Mouse (Mus musculus): ENCODE measurements at regions not wholly inside any gene's neighbourhood (a gene's known extent, or its start where the extent isn't known, plus 50 kb on each side); places are given as distances from the start of the nearest gene placed in this dataset.

DNA sequence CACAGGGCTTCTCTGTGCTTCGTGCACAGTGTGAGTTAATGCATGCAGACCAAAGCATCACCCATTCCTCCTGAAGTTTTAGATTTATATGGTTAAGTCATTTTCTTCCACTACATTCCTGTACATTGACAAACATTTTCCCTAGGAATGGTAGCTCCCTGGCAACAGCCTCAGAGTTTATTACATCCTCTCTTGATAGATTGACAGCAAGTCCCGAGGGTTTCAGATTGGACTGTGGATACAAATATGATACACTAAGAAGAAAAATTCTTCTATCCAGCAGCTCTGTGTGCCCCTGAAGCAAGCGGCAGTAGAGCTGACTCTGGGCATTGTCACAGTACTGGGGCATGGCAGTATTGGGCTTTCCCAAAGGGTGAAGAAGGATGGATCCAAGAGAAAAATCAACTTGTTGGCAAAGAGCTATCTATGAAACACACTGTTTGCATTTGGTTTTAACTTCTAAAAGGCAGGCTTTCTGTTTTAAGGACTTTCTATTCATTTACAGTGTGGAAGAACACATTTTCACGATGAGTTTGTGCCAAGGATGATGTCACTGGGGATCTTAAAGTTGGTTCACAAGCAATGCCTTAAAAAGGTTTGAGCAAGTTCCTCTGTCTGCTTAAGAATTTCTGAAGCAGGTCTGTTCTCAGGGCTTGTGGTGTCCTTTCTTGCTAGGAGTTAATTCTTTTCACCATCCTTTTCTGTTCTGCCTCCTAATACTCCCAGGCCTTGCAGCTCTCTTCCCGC lies 265.2 kb downstream of the Cd47 start:
- Histone ChIP-seq H3K4me2 (no peak overlapping the region), H3K36me3 (no peaks in the 10 kb centered on the region), H3K9me3 (no peaks in the 10 kb centered on the region), H3K27me3 (no peaks in the 10 kb centered on the region), H3K4me1 (replicated peaks) (no peaks in the 10 kb centered on the region), H3K4me3 (no peak overlapping the region), H3K9ac (no peak overlapping the region), H3K27ac (replicated peaks) (no peak overlapping the region)
- 85% methylated on average over 5 of the region's 5 CpGs for WGBS
- ATAC-seq (ENCODE audit: low read depth), result no peak

DNA sequence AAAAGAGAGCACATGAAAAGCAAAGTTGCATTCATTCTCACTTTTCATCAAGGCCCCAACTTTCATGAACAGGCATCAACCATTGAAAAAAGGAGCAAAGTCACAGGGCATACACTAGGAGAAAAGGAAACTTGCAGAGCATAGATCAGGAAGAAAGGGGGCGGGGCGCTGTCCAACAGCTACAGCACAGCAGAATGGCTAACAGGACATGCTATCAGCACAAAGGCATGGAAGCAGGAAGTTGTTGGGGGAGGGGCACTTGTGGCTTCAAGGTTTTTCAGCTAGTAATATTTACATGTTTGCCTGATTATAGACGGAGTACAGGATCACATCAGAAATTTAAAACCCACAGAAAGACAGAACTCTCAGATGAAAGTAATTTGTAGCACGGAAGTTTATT lies 268.7 kb downstream of the Cd47 start:
- WGBS, result 84% methylated on average over 4 of the region's 4 CpGs
- Histone ChIP-seq H3K4me3 (no peak overlapping the region), H3K27ac (replicated peaks) (no peak overlapping the region), H3K9ac (no peak overlapping the region), H3K36me3 (no peaks in the 10 kb centered on the region), H3K27me3 (no peaks in the 10 kb centered on the region), H3K4me2 (no peak overlapping the region), H3K9me3 (no peaks in the 10 kb centered on the region), H3K4me1 (replicated peaks) (peaks cover 6% of the 10 kb centered on the region)
- no peak for ATAC-seq (ENCODE audit: low read depth)

DNA sequence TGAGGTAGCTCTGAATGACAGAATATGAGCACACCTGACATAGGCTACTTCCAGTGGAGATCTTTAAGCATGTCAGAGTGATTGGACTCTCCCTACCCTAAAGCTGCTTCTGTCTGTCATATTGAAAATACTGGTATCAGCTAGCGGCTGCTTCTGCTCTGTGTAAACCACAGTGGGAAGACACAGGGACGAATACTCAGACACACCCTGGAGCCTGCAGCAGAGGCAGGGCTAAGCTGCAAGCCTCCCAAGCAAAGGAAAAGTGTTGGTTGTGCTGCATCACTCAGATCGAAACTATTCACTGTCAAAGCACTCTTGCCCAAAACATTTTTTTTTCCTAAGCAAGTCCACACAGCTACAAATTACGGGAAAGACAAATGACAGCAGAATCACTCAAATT lies 270.4 kb downstream of the Cd47 start:
- ATAC-seq (ENCODE audit: low read depth), result no peak
- no peaks in the 10 kb centered on the region for H3K9me3 ChIP-seq
- WGBS, result 81% methylated on average over 4 of the region's 4 CpGs

DNA sequence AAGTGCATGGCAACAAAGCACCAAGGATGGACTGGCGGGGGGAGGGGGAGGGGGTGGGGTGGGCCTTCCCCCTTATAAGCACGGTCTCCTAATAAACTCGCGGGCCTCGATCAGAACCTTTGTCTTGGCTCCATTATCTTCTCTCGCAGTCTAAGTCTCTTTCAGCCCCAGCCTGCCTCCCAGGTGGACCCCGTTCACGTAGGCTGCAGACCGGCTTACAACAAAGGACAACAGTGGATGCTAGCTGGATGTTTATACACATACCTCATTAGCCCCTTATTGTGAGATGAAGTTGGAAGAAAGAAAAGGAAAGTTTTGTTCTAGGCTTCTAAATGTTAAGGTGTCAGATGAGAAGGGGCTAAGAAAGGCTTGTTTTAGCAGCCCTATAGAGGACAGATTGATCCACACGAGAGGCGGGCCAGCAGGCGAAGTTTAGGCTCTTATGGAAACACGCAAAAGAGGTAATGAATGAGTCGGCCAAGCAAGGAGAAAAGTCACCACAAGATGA lies 272.6 kb downstream of the Cd47 start:
- WGBS, result 33% methylated on average over 14 of the region's 14 CpGs
- peaks cover 12% of the 10 kb centered on the region for H3K4me1 ChIP-seq (replicated peaks)
- H3K9ac ChIP-seq, result no peak overlapping the region
- peak overlapping the region; percentile 11; the same call in 1 of the 2 replicates for H3K4me3 ChIP-seq
- no peaks in the 10 kb centered on the region for H3K9me3 ChIP-seq
- peak; percentile 50; the same call in 1 of the 2 replicates for ATAC-seq (ENCODE audit: low read depth)
- H3K27ac ChIP-seq (replicated peaks), result no peak overlapping the region
- H3K4me2 ChIP-seq, result peak overlapping the region; percentile 44
- no peaks in the 10 kb centered on the region for H3K36me3 ChIP-seq
- no peaks in the 10 kb centered on the region for H3K27me3 ChIP-seq

More for the DNA sequence above, 270.4 kb downstream of the Cd47 start:
- Histone ChIP-seq H3K4me2 (no peak overlapping the region), H3K36me3 (no peaks in the 10 kb centered on the region), H3K9ac (no peak overlapping the region), H3K27ac (replicated peaks) (no peak overlapping the region), H3K4me1 (replicated peaks) (peaks cover 10% of the 10 kb centered on the region), H3K4me3 (no peak overlapping the region), H3K27me3 (no peaks in the 10 kb centered on the region)

DNA sequence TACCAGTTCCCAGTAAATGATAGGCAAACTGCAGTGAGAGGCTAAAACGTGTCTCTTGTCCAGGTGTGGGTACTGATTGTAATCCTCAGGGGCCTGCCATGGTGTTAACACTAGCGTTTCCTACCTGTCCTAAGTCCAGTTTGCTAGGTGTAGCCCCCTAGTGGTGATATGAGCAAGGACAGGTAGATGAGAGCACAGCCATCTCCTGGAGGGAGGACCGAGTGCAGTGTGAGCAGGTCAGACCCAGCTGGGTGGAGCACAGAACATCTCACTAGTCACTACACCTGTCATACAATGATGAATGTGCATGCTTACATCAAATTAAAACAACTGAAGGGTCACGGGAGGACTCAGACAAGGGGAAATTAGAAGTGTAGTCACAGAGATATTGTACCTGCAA lies 273.6 kb downstream of the Cd47 start:
- H3K27me3 ChIP-seq, result no peaks in the 10 kb centered on the region
- no peak overlapping the region for H3K27ac ChIP-seq (replicated peaks)
- no peak overlapping the region for H3K4me2 ChIP-seq
- no peaks in the 10 kb centered on the region for H3K36me3 ChIP-seq
- no peak overlapping the region for H3K9ac ChIP-seq
- ATAC-seq (ENCODE audit: low read depth), result no peak
- peaks cover 12% of the 10 kb centered on the region for H3K4me1 ChIP-seq (replicated peaks)
- H3K9me3 ChIP-seq, result no peaks in the 10 kb centered on the region
- no peak overlapping the region for H3K4me3 ChIP-seq
- WGBS, result 78% methylated on average over 4 of the region's 4 CpGs

DNA sequence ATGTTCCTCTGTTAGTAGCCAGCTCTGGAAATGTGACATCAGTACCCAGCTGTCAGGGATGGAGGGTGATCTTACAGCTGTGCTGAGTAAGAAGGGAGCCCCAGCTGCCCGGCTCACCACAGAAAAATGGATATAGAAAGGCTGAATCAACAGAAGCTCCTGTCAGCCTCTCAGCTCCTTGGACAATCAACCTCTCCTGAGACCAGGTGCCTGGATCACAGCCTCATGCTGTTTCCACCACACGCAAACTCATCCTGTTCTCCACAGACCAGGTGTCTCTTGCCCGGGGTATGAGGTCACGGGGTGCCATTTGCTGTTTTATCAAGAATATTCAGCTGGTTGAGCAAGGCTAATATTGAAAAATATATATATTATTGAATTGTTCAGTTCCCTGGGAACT lies 275.3 kb downstream of the Cd47 start:
- Histone ChIP-seq H3K4me1 (replicated peaks) (peaks cover 12% of the 10 kb centered on the region), H3K9ac (no peak overlapping the region), H3K27me3 (no peaks in the 10 kb centered on the region), H3K4me3 (no peak overlapping the region), H3K9me3 (no peaks in the 10 kb centered on the region), H3K36me3 (no peaks in the 10 kb centered on the region), H3K27ac (replicated peaks) (no peak overlapping the region), H3K4me2 (no peak overlapping the region)
- WGBS, result 71% methylated on average over 4 of the region's 4 CpGs
- 0 out of 2 replicates have a peak, but pooled peaks have one; percentile 27 for ATAC-seq (ENCODE audit: low read depth)

DNA sequence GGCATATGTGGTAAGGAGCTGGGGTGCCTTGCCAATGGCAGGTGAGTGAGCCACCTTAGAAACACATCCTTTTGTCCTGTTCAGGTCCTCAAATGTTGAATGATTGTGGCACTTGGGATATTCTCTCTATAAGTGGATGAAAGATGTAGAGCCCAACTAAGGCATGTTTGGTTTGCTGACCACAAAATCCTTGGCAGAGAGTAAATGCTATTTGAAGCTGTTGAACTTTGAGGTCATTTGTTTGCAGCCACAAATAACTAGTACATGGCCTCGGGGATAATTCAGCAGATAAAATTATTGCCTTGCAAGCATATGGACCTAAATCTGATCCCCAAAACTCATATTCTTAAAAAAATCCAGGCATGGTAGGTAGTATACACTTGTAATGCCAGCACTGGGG lies 281.2 kb downstream of the Cd47 start:
- no peak overlapping the region for H3K4me3 ChIP-seq
- no peak for ATAC-seq (ENCODE audit: low read depth)
- 86% methylated on average over 1 of the region's 1 CpGs for WGBS
- H3K27me3 ChIP-seq, result no peaks in the 10 kb centered on the region
- H3K36me3 ChIP-seq, result no peaks in the 10 kb centered on the region
- H3K4me2 ChIP-seq, result no peak overlapping the region
- no peaks in the 10 kb centered on the region for H3K9me3 ChIP-seq
- no peak overlapping the region for H3K27ac ChIP-seq (replicated peaks)
- no peak overlapping the region for H3K9ac ChIP-seq
- no peaks in the 10 kb centered on the region for H3K4me1 ChIP-seq (replicated peaks)

DNA sequence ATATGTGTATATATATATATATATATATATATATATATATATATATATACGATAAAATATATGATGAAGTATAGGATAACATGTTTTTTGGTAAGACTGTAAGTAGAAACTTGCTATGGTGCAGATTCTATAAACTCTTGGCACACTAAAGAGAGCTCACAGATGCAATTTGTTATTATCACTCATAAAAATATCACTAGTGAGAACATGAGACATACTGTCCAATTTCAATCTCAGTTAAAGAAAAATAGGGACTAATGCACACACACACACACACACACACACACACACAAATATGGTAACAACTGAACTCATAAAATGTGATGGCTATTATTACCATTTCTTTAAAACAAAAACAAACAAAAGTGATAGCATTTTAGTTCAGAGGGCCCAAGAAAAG lies 292.0 kb downstream of the Cd47 start:
- WGBS, result 82% methylated on average over 1 of the region's 1 CpGs
- no peaks in the 10 kb centered on the region for H3K9me3 ChIP-seq
- no peak for ATAC-seq (ENCODE audit: low read depth)
- no peak overlapping the region for H3K9ac ChIP-seq
- no peaks in the 10 kb centered on the region for H3K27me3 ChIP-seq
- no peak overlapping the region for H3K4me3 ChIP-seq
- H3K4me2 ChIP-seq, result no peak overlapping the region
- H3K4me1 ChIP-seq (replicated peaks), result no peaks in the 10 kb centered on the region
- no peaks in the 10 kb centered on the region for H3K36me3 ChIP-seq
- H3K27ac ChIP-seq (replicated peaks), result no peak overlapping the region

DNA sequence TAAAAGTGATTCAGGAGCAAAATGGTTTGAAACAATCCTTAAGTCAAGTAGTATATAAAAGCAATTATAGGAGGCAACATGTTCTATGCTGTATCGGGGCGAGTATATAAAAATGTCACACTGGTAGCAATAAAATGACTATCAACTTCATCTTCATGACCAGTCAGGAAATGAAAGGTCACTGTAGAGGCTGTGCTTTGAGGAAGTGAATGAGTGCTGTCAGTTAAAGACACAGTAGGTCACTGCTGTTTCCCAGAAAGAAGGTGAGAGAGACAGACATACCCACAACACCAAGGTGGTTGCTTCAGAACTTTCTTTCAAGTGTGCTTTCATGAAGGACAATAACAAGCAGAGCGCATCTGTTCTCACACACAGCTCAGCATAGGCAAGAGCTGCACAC lies 292.4 kb downstream of the Cd47 start:
- no peaks in the 10 kb centered on the region for H3K36me3 ChIP-seq
- no peak overlapping the region for H3K27ac ChIP-seq (replicated peaks)
- ATAC-seq (ENCODE audit: low read depth), result no peak
- 90% methylated on average over 3 of the region's 3 CpGs for WGBS
- H3K9ac ChIP-seq, result no peak overlapping the region
- no peaks in the 10 kb centered on the region for H3K4me1 ChIP-seq (replicated peaks)
- no peak overlapping the region for H3K4me2 ChIP-seq
- no peaks in the 10 kb centered on the region for H3K27me3 ChIP-seq
- H3K9me3 ChIP-seq, result no peaks in the 10 kb centered on the region
- H3K4me3 ChIP-seq, result no peak overlapping the region

DNA sequence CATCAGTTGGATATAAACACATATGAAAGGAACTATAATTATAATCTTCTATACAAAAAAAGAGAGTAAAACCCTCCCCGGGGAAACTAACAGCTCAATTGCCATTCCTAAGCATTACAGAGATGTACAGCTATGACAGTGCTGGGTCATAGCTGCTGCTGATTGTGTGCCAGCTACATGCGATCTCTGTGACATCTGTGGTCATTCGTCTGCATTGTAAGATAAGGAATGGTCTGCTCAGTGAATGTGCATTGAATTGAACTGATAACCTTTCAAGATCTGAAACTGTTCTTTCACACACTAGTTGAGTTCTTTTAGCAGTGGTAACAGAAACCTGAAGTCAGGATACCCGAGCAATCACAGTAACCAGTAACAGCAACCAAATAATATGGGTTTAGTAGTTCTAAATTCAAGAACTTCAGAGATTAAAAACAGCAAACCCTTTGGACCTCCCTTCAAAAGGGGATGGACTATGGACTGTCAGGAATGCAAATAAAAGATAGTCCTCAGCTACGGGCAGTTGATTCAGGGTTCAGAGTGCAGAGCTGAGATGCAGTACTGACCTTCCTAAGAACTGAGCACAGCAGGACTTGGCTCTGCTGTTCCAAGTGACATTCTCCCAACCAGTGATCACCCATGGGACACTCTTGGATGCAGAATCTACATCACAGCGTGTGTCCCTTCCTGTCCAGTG lies 295.7 kb downstream of the Cd47 start:
- H3K4me3 ChIP-seq, result no peak overlapping the region
- no peak overlapping the region for H3K27ac ChIP-seq (replicated peaks)
- WGBS, result 81% methylated on average over 6 of the region's 6 CpGs
- H3K4me1 ChIP-seq (replicated peaks), result no peaks in the 10 kb centered on the region
- H3K9ac ChIP-seq, result no peak overlapping the region
- H3K4me2 ChIP-seq, result no peak overlapping the region
- no peaks in the 10 kb centered on the region for H3K9me3 ChIP-seq
- H3K36me3 ChIP-seq, result no peaks in the 10 kb centered on the region
- no peak for ATAC-seq (ENCODE audit: low read depth)
- no peaks in the 10 kb centered on the region for H3K27me3 ChIP-seq

DNA sequence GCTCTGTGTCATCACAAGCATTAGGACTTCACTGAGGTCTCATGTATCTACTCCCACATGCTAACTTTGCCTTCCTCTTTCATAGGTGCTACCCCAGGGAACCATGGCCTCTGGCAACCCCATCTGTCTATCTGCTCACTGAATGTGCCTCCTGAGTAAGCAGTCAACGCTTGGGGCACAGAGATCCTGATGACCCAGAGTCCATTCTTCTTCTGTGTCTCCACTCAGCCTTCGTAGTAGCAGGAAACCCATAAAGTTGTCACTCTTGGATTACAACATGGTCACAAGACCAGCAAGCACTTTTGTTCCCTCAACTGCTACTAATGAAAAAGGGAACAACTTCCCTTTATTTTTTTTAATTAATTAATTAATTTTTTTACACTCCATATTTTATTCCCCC lies 296.2 kb downstream of the Cd47 start:
- H3K9me3 ChIP-seq, result no peaks in the 10 kb centered on the region
- H3K4me2 ChIP-seq, result no peak overlapping the region
- no peak overlapping the region for H3K9ac ChIP-seq
- H3K4me3 ChIP-seq, result no peak overlapping the region
- H3K4me1 ChIP-seq (replicated peaks), result no peaks in the 10 kb centered on the region
- WGBS, result 81% methylated on average over 2 of the region's 2 CpGs
- no peaks in the 10 kb centered on the region for H3K27me3 ChIP-seq
- ATAC-seq (ENCODE audit: low read depth), result no peak
- no peaks in the 10 kb centered on the region for H3K36me3 ChIP-seq
- no peak overlapping the region for H3K27ac ChIP-seq (replicated peaks)

DNA sequence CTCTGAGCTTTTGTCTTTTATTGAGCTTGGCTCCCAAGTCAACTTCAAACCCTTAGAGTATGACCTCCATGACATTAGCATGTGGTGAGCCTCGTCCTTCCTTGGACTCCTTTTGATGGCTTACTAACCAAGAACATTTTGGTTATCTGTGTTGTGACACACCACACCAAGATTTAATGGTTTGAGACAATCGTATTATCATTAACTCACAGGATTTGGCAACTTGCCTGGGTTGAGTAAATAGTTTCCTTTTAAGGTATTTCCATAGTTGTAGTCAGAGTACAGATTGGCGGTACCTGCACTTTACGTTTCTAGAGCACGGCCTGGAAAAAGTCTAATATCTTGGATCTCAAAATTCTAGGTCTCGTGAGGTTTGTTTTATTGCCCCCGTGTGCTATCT lies 303.0 kb downstream of the Cd47 start:
- H3K27me3 ChIP-seq, result no peaks in the 10 kb centered on the region
- no peaks in the 10 kb centered on the region for H3K9me3 ChIP-seq
- no peaks in the 10 kb centered on the region for H3K36me3 ChIP-seq
- no peak overlapping the region for H3K9ac ChIP-seq
- no peak overlapping the region for H3K27ac ChIP-seq (replicated peaks)
- no peak overlapping the region for H3K4me3 ChIP-seq
- ATAC-seq (ENCODE audit: low read depth), result no peak
- WGBS, result 83% methylated on average over 7 of the region's 7 CpGs
- H3K4me1 ChIP-seq (replicated peaks), result no peaks in the 10 kb centered on the region
- no peak overlapping the region for H3K4me2 ChIP-seq

Data from neural tube, embryonic 13.5 days (tissue).